Mouse (Mus musculus) erythroblast, adult 5-6 weeks (primary cell): Measurements from ENCODE around the gene Kcne4. TPM values are rescaled to one million over a fixed set of nuclear protein-coding genes. Genes with fewer than 3 reads are reported as not detected.

Source experiments
- ATAC-seq: replicated peaks from 2 replicates; pipeline ENCODE4 v1.8.0; 2016; ENCODE audit warnings: moderate number of reproducible peaks, mild to moderate bottlenecking, moderate TSS enrichment, inconsistent platforms; ENCODE audit not compliant: poor library complexity, low FRiP score, severe bottlenecking
- total RNA-seq, 2 experiments: library from RNA; stranded (forward) in 1 of 2; stranded (reverse) in 1 of 2; fragments of 150-400 nt in 1 of 2; fragments of 200-764, 138-1000 nt in 1 of 2; gene quantifications; 2 replicates each; pipeline versions ENCODE4 v1.2.3 to v1.2.4; 2015 to 2017; ENCODE audit warnings: low replicate concordance in 2 of 2

The Kcne4 gene
- total RNA-seq, 2 experiments from 2014 or later = not detected

- ATAC-seq = no peak
Observed at GRCm38 (mm10) chr1:78853094-78853445, 36.5 kb downstream of the Kcne4 start.

DNA sequence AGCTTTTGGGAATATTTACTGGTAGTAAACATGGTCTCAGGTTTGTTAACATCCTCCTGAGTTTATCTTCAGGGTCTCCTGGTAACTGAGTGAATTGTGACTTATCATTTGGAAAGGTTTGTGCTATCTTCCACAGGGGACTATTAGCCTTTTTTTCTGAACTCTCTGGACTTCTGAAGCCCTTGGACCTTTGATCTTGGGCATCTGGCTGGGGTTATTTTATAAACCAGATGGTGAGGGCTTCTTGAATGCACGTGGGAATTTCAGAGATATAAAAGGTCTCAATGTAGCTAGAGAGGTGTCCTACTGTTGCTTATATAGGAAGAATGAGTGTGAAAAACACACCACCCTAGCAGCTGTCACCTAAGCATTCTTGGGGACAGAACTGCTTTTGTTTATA is 37.7 kb downstream of the Kcne4 start:
- ATAC-seq = no peak

DNA sequence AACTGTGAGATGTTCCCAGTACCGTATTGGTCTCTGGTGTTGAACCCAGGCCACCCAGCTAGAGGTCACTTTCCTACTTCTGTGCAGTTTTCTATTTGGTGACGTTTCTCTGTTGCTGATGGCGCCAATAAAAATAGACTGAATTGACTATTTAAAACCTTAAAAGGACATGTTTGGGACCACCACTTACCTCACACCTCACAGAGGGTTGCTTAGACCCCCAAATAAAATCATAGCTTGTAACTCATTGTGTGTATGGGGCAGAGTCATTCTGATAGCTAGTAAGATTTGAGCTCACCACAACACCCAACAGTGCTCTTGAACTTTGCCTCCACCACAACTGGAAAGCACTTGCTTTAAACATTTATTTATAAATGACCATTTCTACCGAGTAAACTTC is 43.0 kb downstream of the Kcne4 start:
- no peak for ATAC-seq

GRCm38 (mm10) chr1:78860056-78860455 is 43.5 kb downstream of the Kcne4 start:
- no peak for ATAC-seq

DNA sequence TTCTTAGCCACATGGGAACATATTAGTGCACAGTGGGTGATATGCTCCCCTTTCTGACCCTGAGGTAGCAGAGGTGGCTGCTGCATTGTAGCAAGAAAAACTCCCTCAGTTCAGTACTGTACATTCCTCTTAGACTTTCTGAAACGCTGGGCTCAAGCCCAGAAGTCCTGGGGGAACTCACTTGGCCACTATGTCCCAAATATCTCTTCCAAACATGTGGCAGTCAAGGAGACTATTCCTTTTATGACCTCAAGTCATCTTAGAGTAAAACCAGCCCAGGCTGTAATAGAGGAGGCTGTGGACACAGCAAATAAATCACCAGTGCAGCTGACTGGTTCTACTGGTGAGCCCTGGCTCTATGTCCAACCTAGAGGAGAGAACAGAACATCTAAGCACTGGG is 45.7 kb downstream of the Kcne4 start:
- no peak for ATAC-seq

DNA sequence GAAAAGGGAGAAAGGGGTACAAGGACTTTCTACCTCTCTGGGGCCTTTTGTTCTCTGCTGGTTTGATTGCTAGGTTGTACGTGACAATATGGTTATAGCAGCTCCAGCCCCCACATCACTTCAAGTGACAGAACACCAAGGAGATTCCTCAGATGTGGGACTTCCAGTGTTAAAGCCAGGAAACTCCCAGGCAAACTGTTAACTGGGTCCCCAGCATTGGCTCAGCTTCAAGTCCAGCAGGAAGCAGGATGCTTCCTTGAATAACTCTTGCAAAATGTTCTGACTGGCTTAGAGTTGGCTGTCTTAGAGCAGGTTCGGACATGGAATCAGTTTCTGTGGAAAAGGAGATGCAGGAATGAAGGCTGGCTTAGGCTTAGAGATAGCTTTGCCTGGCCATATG is 47.3 kb downstream of the Kcne4 start:
- no peak for ATAC-seq

GRCm38 (mm10) chr1:78864351-78864750 is 47.8 kb downstream of the Kcne4 start:
- no peak for ATAC-seq

- no peak for ATAC-seq
Observed at GRCm38 (mm10) chr1:78864799-78865346, 48.3 kb downstream of the Kcne4 start.

- ATAC-seq = no peak
Observed at GRCm38 (mm10) chr1:78865991-78866390, 49.4 kb downstream of the Kcne4 start.

GRCm38 (mm10) chr1:78866455-78866854 is 49.9 kb downstream of the Kcne4 start:
- ATAC-seq = no peak

Other genes with a start within 250 kb of the Kcne4 start
- 4.0 and 11.0 TPM in 2 replicates for gene Acsl3, start 158.9 kb upstream of the Kcne4 start, total RNA-seq (2015; ENCODE audit: low replicate concordance)
- gene Acsl3, start 158.9 kb upstream of the Kcne4 start, total RNA-seq (2017; ENCODE audit: low replicate concordance) = 2.9 and 14.2 TPM in 2 replicates
- gene Utp14b, start 158.7 kb upstream of the Kcne4 start, total RNA-seq (2015; ENCODE audit: low replicate concordance) = 0.77 and 1.5 TPM in 2 replicates
- 1.1 and 1.5 TPM in 2 replicates for gene Utp14b, start 158.7 kb upstream of the Kcne4 start, total RNA-seq (2017; ENCODE audit: low replicate concordance)